Mouse (Mus musculus): ENCODE data around the gene Cavin3. TPM values are rescaled to one million over a fixed set of nuclear protein-coding genes. Genes with fewer than 3 reads are reported as not detected.
A peak's percentile ranks its signal among the peaks of the same experiment; 100 is the strongest.
"Not testable (repeated sequence)": the region's sequence is repeated elsewhere in the genome, so short reads cannot be mapped to it uniquely, and the experiment has no call there.

Gene Cavin3
- polyA plus RNA-seq, 1 experiment = 0.96 TPM

- H3K9ac ChIP-seq (ENCODE audit: low read depth, poor library complexity, severe bottlenecking) = no peak overlapping the region
- no peak overlapping the region for H3K4me3 ChIP-seq (ENCODE audit: low read depth, low read length)
- H3K27me3 ChIP-seq (ENCODE audit: control insufficient read depth, insufficient read depth, low read length, poor library complexity, severe bottlenecking) = no peaks in the 10 kb centered on the region
- no peaks in the 10 kb centered on the region for H3K36me3 ChIP-seq (ENCODE audit: control insufficient read depth, insufficient read depth, low read length, poor library complexity, severe bottlenecking)
- no peak for TF ChIP-seq POLR2A (IDR thresholded peaks at IDR 0.05; ENCODE audit: insufficient read depth, low read length)
- TF ChIP-seq EP300 (IDR thresholded peaks at IDR 0.05; ENCODE audit: insufficient read depth, low read depth, low read length) = no peak
- no peak for TF ChIP-seq CTCF (IDR thresholded peaks at IDR 0.05; ENCODE audit: low read depth, low read length)
- H3K27ac ChIP-seq (ENCODE audit: insufficient read depth, low read length) = no peak overlapping the region
- no peaks in the 10 kb centered on the region for H3K9me3 ChIP-seq (replicated peaks; ENCODE audit: control insufficient read depth, insufficient read depth, low read length, poor library complexity, severe bottlenecking)
- no peaks in the 10 kb centered on the region for H3K4me1 ChIP-seq (ENCODE audit: control insufficient read depth, insufficient read depth, low read length)
Measured at GRCm38 (mm10) chr7:105458546-105458945, 23.6 kb downstream of the Cavin3 start.

- not testable (repeated sequence) for H3K27ac ChIP-seq (ENCODE audit: insufficient read depth, low read length); H3K4me1 ChIP-seq (ENCODE audit: control insufficient read depth, insufficient read depth, low read length); H3K36me3 ChIP-seq (ENCODE audit: control insufficient read depth, insufficient read depth, low read length, poor library complexity, severe bottlenecking); H3K4me3 ChIP-seq (ENCODE audit: low read depth, low read length); H3K9ac ChIP-seq (ENCODE audit: low read depth, poor library complexity, severe bottlenecking); H3K9me3 ChIP-seq (replicated peaks; ENCODE audit: control insufficient read depth, insufficient read depth, low read length, poor library complexity, severe bottlenecking); H3K27me3 ChIP-seq (ENCODE audit: control insufficient read depth, insufficient read depth, low read length, poor library complexity, severe bottlenecking)
Measured at GRCm38 (mm10) chr7:105453345-105453744, 28.8 kb downstream of the Cavin3 start.

DNA sequence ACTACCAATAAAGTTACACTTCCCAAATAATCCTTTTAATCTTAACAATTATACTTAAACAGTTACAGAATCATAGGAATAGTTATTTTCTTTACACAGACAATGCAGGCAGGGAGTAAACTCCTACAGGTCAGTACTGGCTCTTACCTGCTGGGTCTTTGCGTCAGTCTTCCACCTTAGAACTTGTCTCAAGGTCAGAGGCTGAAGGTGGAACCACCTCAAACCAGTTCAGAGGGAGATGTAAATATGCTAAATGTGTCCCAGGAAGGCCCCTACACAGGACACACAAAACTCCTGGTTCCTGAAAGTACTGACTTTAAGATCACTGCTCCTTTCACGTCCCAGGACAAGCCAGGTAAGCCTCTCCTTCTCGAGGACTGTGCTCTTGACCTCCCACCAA, 37.0 kb downstream of the Cavin3 start:
- H3K36me3 ChIP-seq (ENCODE audit: control insufficient read depth, insufficient read depth, low read length, poor library complexity, severe bottlenecking) = no peaks in the 10 kb centered on the region
- H3K4me1 ChIP-seq (ENCODE audit: control insufficient read depth, insufficient read depth, low read length) = peaks cover 1% of the 10 kb centered on the region

DNA sequence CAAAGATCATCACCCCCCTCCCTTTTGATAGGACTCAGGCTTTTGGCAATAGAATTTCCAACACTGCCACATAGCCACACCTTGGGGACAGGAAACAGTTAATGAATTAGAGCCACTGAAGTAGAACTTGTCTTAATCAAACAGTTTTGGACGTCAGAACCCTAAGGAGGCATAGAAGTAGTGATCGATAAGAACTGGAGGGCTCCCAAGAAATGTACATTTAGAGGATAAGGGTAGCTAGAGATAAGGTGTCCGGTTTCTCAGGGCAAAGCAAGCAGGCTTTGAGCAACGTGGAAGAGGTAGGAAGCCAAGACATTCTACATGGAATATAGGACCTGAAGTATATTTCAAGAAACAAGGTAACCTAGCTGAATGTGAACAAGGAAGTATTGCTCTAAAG, 40.7 kb downstream of the Cavin3 start:
- TF ChIP-seq EP300 (IDR thresholded peaks at IDR 0.05; ENCODE audit: insufficient read depth, low read depth, low read length) (no peak), POLR2A (IDR thresholded peaks at IDR 0.05; ENCODE audit: insufficient read depth, low read length) (no peak), CTCF (IDR thresholded peaks at IDR 0.05; ENCODE audit: low read depth, low read length) (no peak)
- Histone ChIP-seq H3K9ac (ENCODE audit: low read depth, poor library complexity, severe bottlenecking) (no peak overlapping the region), H3K27ac (ENCODE audit: insufficient read depth, low read length) (no peak overlapping the region), H3K36me3 (ENCODE audit: control insufficient read depth, insufficient read depth, low read length, poor library complexity, severe bottlenecking) (no peaks in the 10 kb centered on the region), H3K4me3 (ENCODE audit: low read depth, low read length) (no peak overlapping the region), H3K27me3 (ENCODE audit: control insufficient read depth, insufficient read depth, low read length, poor library complexity, severe bottlenecking) (no peaks in the 10 kb centered on the region), H3K9me3 (replicated peaks; ENCODE audit: control insufficient read depth, insufficient read depth, low read length, poor library complexity, severe bottlenecking) (no peaks in the 10 kb centered on the region), H3K4me1 (ENCODE audit: control insufficient read depth, insufficient read depth, low read length) (peaks cover 1% of the 10 kb centered on the region)

More for the DNA sequence above, 37.0 kb downstream of the Cavin3 start:
- no peaks in the 10 kb centered on the region for H3K27me3 ChIP-seq (ENCODE audit: control insufficient read depth, insufficient read depth, low read length, poor library complexity, severe bottlenecking)
- H3K9ac ChIP-seq (ENCODE audit: low read depth, poor library complexity, severe bottlenecking) = no peak overlapping the region
- H3K4me3 ChIP-seq (ENCODE audit: low read depth, low read length) = no peak overlapping the region
- TF ChIP-seq CTCF (IDR thresholded peaks at IDR 0.05; ENCODE audit: low read depth, low read length) = no peak
- TF ChIP-seq EP300 (IDR thresholded peaks at IDR 0.05; ENCODE audit: insufficient read depth, low read depth, low read length) = no peak
- TF ChIP-seq POLR2A (IDR thresholded peaks at IDR 0.05; ENCODE audit: insufficient read depth, low read length) = no peak
- no peaks in the 10 kb centered on the region for H3K9me3 ChIP-seq (replicated peaks; ENCODE audit: control insufficient read depth, insufficient read depth, low read length, poor library complexity, severe bottlenecking)
- no peak overlapping the region for H3K27ac ChIP-seq (ENCODE audit: insufficient read depth, low read length)

DNA sequence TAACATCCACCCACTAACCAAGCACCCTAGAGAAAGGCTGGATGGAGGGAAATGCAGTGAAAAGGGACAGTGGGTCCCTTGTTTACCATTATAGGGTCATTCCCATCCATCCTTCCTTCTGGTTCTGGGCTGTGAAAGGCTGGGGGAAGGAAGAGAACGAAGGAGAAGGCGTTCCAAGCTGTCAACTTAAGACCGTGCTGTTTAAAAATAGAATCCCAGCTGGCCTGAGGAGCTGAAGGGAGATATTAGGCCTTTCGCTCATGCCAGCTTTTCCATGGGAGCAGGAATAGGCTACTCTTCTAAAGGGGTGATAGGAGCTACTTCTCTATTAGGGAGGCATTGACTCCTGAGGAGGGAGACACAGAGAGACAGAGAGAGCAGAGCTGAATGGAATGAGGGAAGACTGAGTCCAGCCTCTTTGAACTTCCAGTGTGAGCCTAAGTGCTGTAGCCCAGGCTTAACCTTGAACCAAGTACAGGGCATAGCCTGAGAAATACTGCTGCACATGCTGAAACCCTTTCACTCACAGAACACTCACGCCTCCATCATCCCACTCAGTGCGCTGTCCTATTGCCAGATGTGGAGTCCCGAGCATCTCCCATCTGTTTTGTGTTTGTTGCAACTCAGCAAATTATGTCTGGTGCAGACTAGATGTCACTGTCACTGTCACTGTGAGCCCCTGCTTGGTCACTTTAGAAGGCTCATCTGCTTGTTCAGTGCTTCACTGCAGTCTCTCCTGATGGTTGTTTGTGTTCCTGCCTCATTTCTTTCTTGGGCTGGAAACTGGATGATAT, 43.9 kb downstream of the Cavin3 start:
- no peaks in the 10 kb centered on the region for H3K27me3 ChIP-seq (ENCODE audit: control insufficient read depth, insufficient read depth, low read length, poor library complexity, severe bottlenecking)
- H3K36me3 ChIP-seq (ENCODE audit: control insufficient read depth, insufficient read depth, low read length, poor library complexity, severe bottlenecking) = no peaks in the 10 kb centered on the region
- H3K4me3 ChIP-seq (ENCODE audit: low read depth, low read length) = no peak overlapping the region
- no peak overlapping the region for H3K27ac ChIP-seq (ENCODE audit: insufficient read depth, low read length)
- H3K4me1 ChIP-seq (ENCODE audit: control insufficient read depth, insufficient read depth, low read length) = no peaks in the 10 kb centered on the region
- TF ChIP-seq POLR2A (IDR thresholded peaks at IDR 0.05; ENCODE audit: insufficient read depth, low read length) (no peak), EP300 (IDR thresholded peaks at IDR 0.05; ENCODE audit: insufficient read depth, low read depth, low read length) (no peak), CTCF (IDR thresholded peaks at IDR 0.05; ENCODE audit: low read depth, low read length) (no peak)
- no peaks in the 10 kb centered on the region for H3K9me3 ChIP-seq (replicated peaks; ENCODE audit: control insufficient read depth, insufficient read depth, low read length, poor library complexity, severe bottlenecking)
- H3K9ac ChIP-seq (ENCODE audit: low read depth, poor library complexity, severe bottlenecking) = no peak overlapping the region

GRCm38 (mm10) chr7:105434798-105435197, 47.3 kb downstream of the Cavin3 start:
- Histone ChIP-seq H3K9ac (ENCODE audit: low read depth, poor library complexity, severe bottlenecking) (no peak overlapping the region), H3K36me3 (ENCODE audit: control insufficient read depth, insufficient read depth, low read length, poor library complexity, severe bottlenecking) (no peaks in the 10 kb centered on the region), H3K27ac (ENCODE audit: insufficient read depth, low read length) (no peak overlapping the region), H3K4me1 (ENCODE audit: control insufficient read depth, insufficient read depth, low read length) (no peaks in the 10 kb centered on the region), H3K9me3 (replicated peaks; ENCODE audit: control insufficient read depth, insufficient read depth, low read length, poor library complexity, severe bottlenecking) (no peaks in the 10 kb centered on the region), H3K4me3 (ENCODE audit: low read depth, low read length) (peak overlapping the region; percentile 38), H3K27me3 (ENCODE audit: control insufficient read depth, insufficient read depth, low read length, poor library complexity, severe bottlenecking) (no peaks in the 10 kb centered on the region)
- TF ChIP-seq CTCF (IDR thresholded peaks at IDR 0.05; ENCODE audit: low read depth, low read length) = no peak
- TF ChIP-seq POLR2A (IDR thresholded peaks at IDR 0.05; ENCODE audit: insufficient read depth, low read length) = no peak
- no peak for TF ChIP-seq EP300 (IDR thresholded peaks at IDR 0.05; ENCODE audit: insufficient read depth, low read depth, low read length)

Measured in ES-Bruce4 (cell line).